Mouse (Mus musculus): ENCODE data around the gene Selenon.

- TF ChIP-seq CTCF (IDR thresholded peaks at IDR 0.05; ENCODE audit: low read depth, low read length) (no peak), POLR2A (IDR thresholded peaks at IDR 0.05; ENCODE audit: borderline replicate concordance, low read depth, low read length) (no peak)
Observed at GRCm38 (mm10) chr4:134579212-134579611, 27.2 kb upstream of the Selenon start.
